Mouse (Mus musculus): ENCODE results near the gene Cirbp.

GRCm38 (mm10) chr10:80208248-80208647 lies 42.5 kb downstream of the Cirbp start:
- TF ChIP-seq ZC3H11A (IDR thresholded peaks at IDR 0.05; ENCODE audit: borderline replicate concordance, low read depth, low read length), result no peak
- TF ChIP-seq CHD2 (IDR thresholded peaks at IDR 0.05; ENCODE audit: low read depth, low read length), result no peak
- TF ChIP-seq ZNF384 (IDR thresholded peaks at IDR 0.05; ENCODE audit: low read depth, low read length), result no peak
- TF ChIP-seq MAFK (IDR thresholded peaks at IDR 0.05; ENCODE audit: insufficient read depth, low read depth, low read length), result no peak

All from ES-E14 (cell line).